Mouse (Mus musculus) forebrain, postnatal 0 days (tissue): Measurements from ENCODE around the gene H1f0. TPM values are rescaled to one million over a fixed set of nuclear protein-coding genes. Genes with fewer than 3 reads are reported as not detected.

Source experiments
- ATAC-seq: fragments of 200-750 bp; cut with Nextera tagmentation; 2 replicates; pipeline ENCODE4 v1.8.0; 2017; ENCODE audit warnings: mild to moderate bottlenecking, moderate library complexity
- DNase-seq: peaks from one replicate; pipeline ENCODE4 v3.0.0-alpha.2; 2015
- H3K27ac ChIP-seq: fragments of 300-500 bp; sonication (generic); 2 replicates; pipeline ENCODE4 v1.5.1; 2014; ENCODE audit warnings: low read depth, mild to moderate bottlenecking, antibody characterized with exemption, low read length, moderate library complexity, mixed read lengths
- H3K27me3 ChIP-seq: fragments of 300-500 bp; sonication (generic); 2 replicates; pipeline ENCODE4 v1.6.1; 2014; ENCODE audit warnings: mild to moderate bottlenecking, low read length, mixed read lengths; ENCODE audit not compliant: insufficient read depth
- H3K36me3 ChIP-seq: fragments of 300-500 bp; sonication (generic); 2 replicates; pipeline ENCODE4 v1.6.1; 2014; ENCODE audit warnings: mild to moderate bottlenecking, moderate library complexity; ENCODE audit not compliant: insufficient read depth
- H3K4me1 ChIP-seq: fragments of 300-500 bp; sonication (generic); 2 replicates; pipeline ENCODE4 v1.6.1; 2014; ENCODE audit warnings: antibody characterized with exemption; ENCODE audit not compliant: insufficient read depth
- H3K4me2 ChIP-seq: fragments of 300-500 bp; sonication (generic); 2 replicates; pipeline ENCODE4 v1.6.1; 2014; ENCODE audit warnings: low read depth, mild to moderate bottlenecking, moderate library complexity
- H3K4me3 ChIP-seq: fragments of 300-500 bp; sonication (generic); 2 replicates; pipeline ENCODE4 v1.5.1; 2014; ENCODE audit warnings: low read depth, low read length, mixed read lengths
- H3K9ac ChIP-seq: fragments of 300-500 bp; sonication (generic); 2 replicates; pipeline ENCODE4 v1.6.1; 2014; ENCODE audit warnings: mild to moderate bottlenecking
- H3K9me3 ChIP-seq: fragments of 300-500 bp; sonication (generic); 2 replicates; pipeline ENCODE4 v1.6.1; 2016; ENCODE audit warnings: low read length
- CTCF ChIP-seq: sonication (generic); IDR thresholded peaks from 2 replicates; pipeline ENCODE4 v1.5.1; 2016; ENCODE audit warnings: antibody characterized with exemption, control low read depth, low read depth
- WGBS: fragments of 180-500 bp; shearing (Covaris S2); extraction: QIAGEN DNeasy Blood & Tissue Kit; methylation state at CpG from one replicate; pipeline ENCODE4 v1.1.7; 2014; 5-methylcytosine and 5-hydroxymethylcytosine counted together
- polyA plus RNA-seq: library from polyadenylated mRNA; unstranded; fragments of >200 nt; fragmentation: Nextera tagmentation; extraction: Ambion mirVana; gene quantifications from 2 replicates; pipeline ENCODE4 v1.2.1, GENCODE M21; 2015
- total RNA-seq: library from RNA; depleted of rRNA; stranded (reverse); fragments of >200 nt; gene quantifications from 2 replicates; pipeline ENCODE4 v1.2.3, GENCODE M21; 2014

Gene H1f0
- total and polyA plus RNA-seq, 2 experiments from 2014 or later: 209 to 224 TPM

GRCm38 (mm10) chr15:79013382-79013781 is 14.9 kb upstream of the H1f0 start:
- Histone ChIP-seq H3K27me3 (no peaks in the 10 kb centered on the region), H3K4me2 (no peak overlapping the region), H3K4me1 (no peaks in the 10 kb centered on the region), H3K27ac (no peak overlapping the region), H3K9me3 (no peaks in the 10 kb centered on the region), H3K9ac (no peak overlapping the region), H3K36me3 (peaks cover 7% of the 10 kb centered on the region; the same call in 1 of the 2 replicates), H3K4me3 (no peak overlapping the region)
- no peak for DNase-seq
- 46% methylated on average over 7 of the region's 7 CpGs for whole genome bisulfite sequencing
- TF ChIP-seq CTCF: no peak
- ATAC-seq: peak; percentile 59

DNA sequence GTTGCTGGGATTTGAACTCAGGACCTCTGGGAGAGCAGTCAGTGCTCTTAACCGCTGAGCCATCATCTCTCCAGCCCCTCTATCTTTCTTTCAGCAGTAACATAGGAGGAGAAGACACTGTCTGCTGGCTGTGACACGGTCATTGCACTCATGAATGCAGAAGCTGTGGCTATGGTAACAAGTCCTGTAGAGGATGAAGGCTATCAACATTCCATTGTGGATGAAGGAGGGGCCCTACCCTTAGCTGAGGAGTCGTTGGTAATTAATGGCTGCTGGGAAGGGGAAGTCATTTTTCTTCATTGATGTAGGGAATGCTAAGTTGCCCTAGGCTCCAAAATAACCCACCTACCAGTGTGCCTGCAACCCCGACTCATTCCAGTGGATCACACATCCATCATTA is 10.1 kb upstream of the H1f0 start:
- Histone ChIP-seq H3K4me1 (no peaks in the 10 kb centered on the region), H3K9ac (no peak overlapping the region), H3K9me3 (no peaks in the 10 kb centered on the region), H3K4me2 (no peak overlapping the region), H3K27me3 (no peaks in the 10 kb centered on the region; the same call in 1 of the 2 replicates), H3K36me3 (no peaks in the 10 kb centered on the region), H3K4me3 (no peak overlapping the region), H3K27ac (no peak overlapping the region)
- ATAC-seq (no peak), DNase-seq (no peak)
- WGBS: 44% methylated on average over 4 of the region's 4 CpGs
- TF ChIP-seq CTCF: no peak

DNA sequence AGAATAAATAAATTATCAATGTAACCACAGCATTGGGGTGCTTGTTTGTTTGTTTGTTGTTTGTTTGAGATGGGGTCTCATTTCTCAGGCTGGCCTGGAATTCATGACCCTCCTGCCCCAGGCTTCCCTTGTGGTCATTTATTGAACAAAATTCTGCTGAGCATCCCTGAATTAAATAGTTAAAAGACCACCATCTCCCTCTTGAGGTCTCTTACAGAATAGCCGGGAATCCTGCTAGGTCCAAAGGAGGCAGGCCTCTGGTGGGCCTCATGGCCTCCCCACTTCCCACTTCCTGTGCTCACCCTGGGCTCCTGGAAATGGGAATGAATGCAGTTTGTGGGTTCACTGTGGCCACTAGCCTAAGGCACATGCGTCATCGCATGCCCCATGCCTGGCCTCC is 9.4 kb upstream of the H1f0 start:
- Histone ChIP-seq H3K27ac (no peak overlapping the region), H3K9ac (no peak overlapping the region), H3K27me3 (no peaks in the 10 kb centered on the region; the same call in 1 of the 2 replicates), H3K4me3 (no peak overlapping the region), H3K4me2 (no peak overlapping the region), H3K4me1 (no peaks in the 10 kb centered on the region), H3K9me3 (no peaks in the 10 kb centered on the region), H3K36me3 (no peaks in the 10 kb centered on the region)
- DNase-seq: no peak
- peak; percentile 48 for TF ChIP-seq CTCF
- WGBS: 65% methylated on average over 3 of the region's 3 CpGs
- ATAC-seq: no peak

DNA sequence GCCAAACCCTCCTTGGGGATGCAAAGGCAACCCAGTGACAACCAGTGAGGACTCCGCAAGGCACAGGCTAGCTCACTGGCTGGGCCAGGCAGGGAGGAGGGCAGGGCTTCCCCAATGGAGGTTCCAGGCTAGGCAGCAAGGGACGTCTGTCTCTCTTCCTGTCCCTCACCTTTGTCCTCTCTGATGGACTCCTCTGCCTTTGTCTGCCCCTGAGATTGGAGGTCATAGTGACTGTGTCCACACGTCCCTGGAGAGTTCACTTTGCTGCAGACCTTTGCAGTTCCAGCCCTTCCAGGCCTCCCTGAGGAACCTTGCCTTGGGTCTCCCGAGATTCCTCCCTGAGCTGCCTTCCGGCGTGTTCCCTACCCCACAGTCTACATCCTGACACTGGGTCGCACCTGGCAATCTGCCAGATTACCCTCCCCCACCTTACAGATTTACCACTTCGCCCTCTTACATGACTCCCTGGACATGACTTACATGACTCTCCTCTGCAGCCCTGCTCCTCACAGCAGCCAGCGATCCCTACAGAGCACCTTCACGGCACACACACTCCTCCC is 5.5 kb upstream of the H1f0 start:
- Histone ChIP-seq H3K4me2 (no peak overlapping the region), H3K27me3 (no peaks in the 10 kb centered on the region; the same call in 1 of the 2 replicates), H3K27ac (no peak overlapping the region), H3K4me1 (peaks cover 17% of the 10 kb centered on the region), H3K4me3 (no peak overlapping the region), H3K36me3 (no peaks in the 10 kb centered on the region), H3K9me3 (no peaks in the 10 kb centered on the region), H3K9ac (no peak overlapping the region)
- 75% methylated on average over 10 of the region's 10 CpGs for WGBS
- DNase-seq: no peak
- no peak for TF ChIP-seq CTCF
- no peak for ATAC-seq

DNA sequence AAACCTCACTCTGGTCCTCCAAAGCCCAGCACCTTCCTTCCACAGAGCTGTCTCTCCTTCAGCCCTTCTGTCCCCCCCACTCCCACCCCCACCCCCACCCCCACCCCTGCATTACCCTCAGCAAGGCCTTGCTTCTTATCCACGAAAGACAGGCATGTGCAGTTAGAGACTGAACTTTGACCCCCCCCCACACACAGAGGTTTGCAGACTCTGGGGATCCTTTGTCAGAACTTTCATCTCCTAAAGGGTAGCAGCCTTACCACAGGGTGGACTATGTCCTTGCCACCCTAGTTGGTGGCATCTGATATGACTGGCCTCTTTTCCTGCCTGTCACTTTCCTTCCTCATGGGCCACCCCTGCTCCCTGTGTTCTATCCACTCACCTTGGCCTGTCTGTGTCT is 4.9 kb upstream of the H1f0 start:
- WGBS: 70% methylated on average over 1 of the region's 1 CpGs
- ATAC-seq: no peak
- no peaks in the 10 kb centered on the region; the same call in 1 of the 2 replicates for H3K27me3 ChIP-seq

DNA sequence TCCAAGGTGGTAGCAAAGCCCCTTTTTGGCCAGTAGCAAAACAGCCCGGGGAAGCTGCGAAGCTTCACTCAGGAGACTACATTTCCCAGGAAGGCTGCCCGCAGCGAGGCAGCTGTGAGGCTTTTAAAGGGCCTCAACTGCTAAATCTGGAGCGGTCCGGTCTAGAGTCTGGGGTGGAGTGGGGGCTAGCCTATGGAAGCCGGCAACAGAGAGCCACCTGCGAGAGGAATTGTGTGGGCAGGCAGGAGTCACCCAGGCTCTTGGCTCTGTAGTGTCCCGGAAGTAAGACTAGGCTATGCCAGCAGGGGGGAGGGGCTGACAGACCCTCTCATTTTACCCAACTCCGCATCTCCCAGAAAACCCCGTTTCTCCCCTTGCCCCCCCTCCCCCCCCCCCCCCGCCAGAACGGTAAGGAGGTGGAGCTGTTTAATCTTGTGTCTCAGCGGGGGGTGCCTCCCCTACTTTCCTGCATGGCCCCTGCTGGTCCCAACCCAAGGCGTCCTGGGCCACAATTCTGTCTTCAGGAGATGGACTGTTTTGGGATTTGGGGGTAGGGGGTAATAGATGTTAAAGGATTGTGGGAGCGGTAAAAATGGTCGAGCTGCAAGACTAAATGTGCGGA is 2.5 kb upstream of the H1f0 start:
- 14% methylated on average over 15 of the region's 18 CpGs for WGBS
- no peak for TF ChIP-seq CTCF
- no peaks in the 10 kb centered on the region for H3K36me3 ChIP-seq
- DNase-seq (no peak), ATAC-seq (no peak)
- no peak overlapping the region for H3K27ac ChIP-seq
- no peaks in the 10 kb centered on the region for H3K9me3 ChIP-seq
- H3K27me3 ChIP-seq: no peaks in the 10 kb centered on the region
- peak overlapping the region; percentile 41 for H3K4me2 ChIP-seq
- peak overlapping the region; percentile 28; the same call in 1 of the 2 replicates for H3K9ac ChIP-seq
- peak overlapping the region; percentile 12; the same call in 1 of the 2 replicates for H3K4me3 ChIP-seq
- H3K4me1 ChIP-seq: peaks cover 27% of the 10 kb centered on the region

More for the DNA sequence above, 4.9 kb upstream of the H1f0 start:
- Histone ChIP-seq H3K4me2 (no peak overlapping the region), H3K27ac (no peak overlapping the region), H3K36me3 (no peaks in the 10 kb centered on the region), H3K4me1 (peaks cover 17% of the 10 kb centered on the region), H3K9ac (no peak overlapping the region), H3K4me3 (no peak overlapping the region), H3K9me3 (no peaks in the 10 kb centered on the region)
- no peak for TF ChIP-seq CTCF
- DNase-seq: no peak

DNA sequence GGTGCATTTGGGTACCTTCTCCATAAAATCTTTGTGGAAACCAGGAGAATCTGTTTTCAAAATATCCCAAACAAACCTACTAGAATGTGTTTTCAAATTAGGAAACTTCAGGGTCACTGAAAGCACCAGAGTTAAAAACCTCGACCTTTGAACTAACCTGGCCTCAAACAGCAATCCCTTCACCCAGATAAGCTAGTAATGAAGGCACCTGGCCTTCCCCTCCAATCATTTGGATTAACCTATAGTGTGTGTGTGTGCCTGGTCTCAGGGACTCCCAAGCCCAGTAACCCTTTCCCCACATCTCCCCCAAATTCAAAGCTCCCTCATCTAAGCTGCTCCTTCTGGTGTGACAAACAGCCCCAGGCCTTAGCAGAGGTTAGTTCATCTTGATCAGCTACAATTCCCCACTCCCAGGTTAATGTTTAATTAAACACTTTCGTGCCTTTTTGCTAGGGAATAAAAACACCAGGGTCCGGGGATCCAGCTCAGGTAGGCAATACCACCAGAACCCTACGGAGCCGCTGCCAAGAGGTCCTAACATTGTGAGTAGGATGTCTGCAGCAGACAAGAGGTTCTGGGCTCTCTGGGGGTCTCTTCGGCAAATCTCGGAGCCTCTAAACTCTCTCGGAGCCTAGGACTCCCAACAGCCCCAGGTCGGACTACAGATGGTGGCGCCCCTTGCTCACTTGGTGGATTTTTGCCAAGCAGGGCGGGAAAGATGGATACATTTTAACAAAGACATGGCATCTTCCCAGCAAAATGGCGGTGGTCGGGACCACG is 1.5 kb upstream of the H1f0 start:
- DNase-seq: no peak

More for the DNA sequence above, 1.5 kb upstream of the H1f0 start:
- peak overlapping the region; percentile 94; the same call in 1 of the 2 replicates for H3K9ac ChIP-seq
- WGBS: 40% methylated on average over 14 of the region's 14 CpGs
- TF ChIP-seq CTCF: no peak
- no peak for ATAC-seq
- H3K27me3 ChIP-seq: no peaks in the 10 kb centered on the region
- no peaks in the 10 kb centered on the region for H3K9me3 ChIP-seq
- peaks cover 32% of the 10 kb centered on the region for H3K4me1 ChIP-seq
- H3K36me3 ChIP-seq: no peaks in the 10 kb centered on the region
- H3K4me2 ChIP-seq: peak overlapping the region; percentile 98
- H3K4me3 ChIP-seq: peak overlapping the region; percentile 63
- H3K27ac ChIP-seq: no peak overlapping the region
